ENCODE assay signal across 33 mouse cellular contexts in the genomic region with DNA sequence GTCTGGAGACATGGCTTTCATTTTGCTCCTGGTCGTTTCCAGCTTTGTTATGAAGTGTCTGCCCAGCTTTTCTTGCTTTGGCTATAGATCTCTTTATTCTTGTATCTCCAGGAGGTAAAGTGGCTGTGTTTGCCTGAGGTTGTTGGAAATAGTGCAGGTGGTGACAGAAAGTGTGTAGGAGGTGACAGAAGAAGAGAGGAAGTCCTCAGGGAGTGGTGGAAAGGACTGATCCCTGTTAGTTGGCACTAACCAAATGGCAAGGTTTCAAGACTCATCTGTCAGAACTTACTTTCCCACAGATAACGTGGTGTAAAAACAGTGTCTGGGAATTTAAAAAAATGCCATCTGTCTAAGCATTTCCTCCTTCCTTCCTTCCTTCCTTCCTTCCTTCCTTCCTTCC. TPM values are rescaled to one million over a fixed set of nuclear protein-coding genes. Genes with fewer than 3 reads are reported as not detected.
DNase-seq lines count a peak whose midpoint lies in the region; ATAC-seq lines count a peak whose summit lies in the region.
"Had no signal": no experiment of that assay in that cellular context is flagged by ENCODE, and none has a peak within 500 bp of the region (broad histone marks: within the 10 kb centered on the region; RNA-seq: fewer than 3 reads in every experiment).

No protein-coding gene starts in this region.

- H3K4me2 ChIP-seq in intestine, embryonic 14.5 days (ENCODE audit: low read length) = no peak overlapping the region
- no peak overlapping the region for H3K4me2 ChIP-seq in intestine, embryonic 15.5 days (replicated peaks)
- H3K4me2 ChIP-seq: forebrain, embryonic 13.5 days; heart, embryonic 15.5 days; liver, embryonic 12.5 days; midbrain, embryonic 11.5 days had no signal

- H3K36me3 ChIP-seq in intestine, embryonic 14.5 days (ENCODE audit: control insufficient read depth, insufficient read depth, low read length) = no peaks in the 10 kb centered on the region
- H3K36me3 ChIP-seq in intestine, embryonic 15.5 days = no peaks in the 10 kb centered on the region
- H3K36me3 ChIP-seq: heart, embryonic 15.5 days; liver, embryonic 12.5 days had no signal

- DNase-seq in intestine, embryonic 14.5 days (ENCODE audit: low spot score) = peak; percentile 24
- DNase-seq in right cerebral cortex, adult 18-20 months = peak; percentile 79
- DNase-seq in right cerebral cortex, postnatal 4 days = no peak
- DNase-seq in left cerebral cortex, postnatal 36 days (ENCODE audit: low spot score in 2 of 2) = peak; percentile 23 to 32
- DNase-seq in gastrocnemius, postnatal 36 days = no peak
- DNase-seq in gastrocnemius, adult 18-20 months (ENCODE audit: low spot score) = no peak
- DNase-seq: adrenal gland, postnatal 25 days; B cell, adult 2 months; cerebellum, adult 18-20 months; cerebellum, postnatal 10 days; gastrocnemius, adult 2 months; kidney, adult 8-10 months; kidney, postnatal 4 days; liver, postnatal 0 days; lung, postnatal 36 days; spleen, adult 18-20 months; thymus, adult 18-20 months; thymus, postnatal 25 days had no signal

- no peak overlapping the region for H3K27ac ChIP-seq in intestine, embryonic 14.5 days (ENCODE audit: low read depth)
- no peak overlapping the region for H3K27ac ChIP-seq in intestine, embryonic 15.5 days
- H3K27ac ChIP-seq: forebrain, embryonic 13.5 days; gastrocnemius, adult 2 months; heart, embryonic 15.5 days; kidney, postnatal 0 days; liver, embryonic 12.5 days had no signal

- H3K4me1 ChIP-seq in intestine, embryonic 14.5 days (replicated peaks; ENCODE audit: control insufficient read depth, insufficient read depth, low read length) = no peaks in the 10 kb centered on the region
- H3K4me1 ChIP-seq in intestine, embryonic 15.5 days (replicated peaks) = no peaks in the 10 kb centered on the region
- H3K4me1 ChIP-seq: forebrain, embryonic 13.5 days; liver, embryonic 12.5 days had no signal

- intact Hi-C loops in left cerebral cortex, postnatal 36 days (cut with DNase I) = no loop called here
- intact Hi-C loops in gastrocnemius, postnatal 36 days (cut with DNase I) = no loop called here

- no peaks in the 10 kb centered on the region for H3K27me3 ChIP-seq in intestine, embryonic 14.5 days (replicated peaks; ENCODE audit: control insufficient read depth, insufficient read depth, low read length)
- no peaks in the 10 kb centered on the region for H3K27me3 ChIP-seq in intestine, embryonic 15.5 days (replicated peaks)
- H3K27me3 ChIP-seq: forebrain, embryonic 13.5 days; heart, embryonic 15.5 days; liver, embryonic 12.5 days had no signal

- WGBS in intestine, embryonic 14.5 days = 66% methylated on average over 2 of the region's 2 CpGs
- 55% methylated on average over 2 of the region's 2 CpGs for WGBS in intestine, embryonic 15.5 days

- no peak overlapping the region for H3K9ac ChIP-seq in intestine, embryonic 14.5 days (ENCODE audit: low read length)
- no peak overlapping the region for H3K9ac ChIP-seq in intestine, embryonic 15.5 days
- H3K9ac ChIP-seq: forebrain, embryonic 13.5 days; heart, embryonic 15.5 days; liver, embryonic 12.5 days; liver, postnatal 0 days had no signal

- no peak for ATAC-seq in intestine, embryonic 14.5 days (replicated peaks; ENCODE audit: low FRiP score, low TSS enrichment, low read depth)
- ATAC-seq in intestine, embryonic 15.5 days = no peak
- ATAC-seq: forebrain, embryonic 13.5 days; hindbrain, embryonic 16.5 days; intestine, embryonic 16.5 days; liver, embryonic 12.5 days; liver, postnatal 0 days; midbrain, embryonic 16.5 days had no signal

- H3K4me3 ChIP-seq in intestine, embryonic 14.5 days (ENCODE audit: low read depth, low read length) = no peak overlapping the region
- no peak overlapping the region for H3K4me3 ChIP-seq in intestine, embryonic 15.5 days (replicated peaks)
- H3K4me3 ChIP-seq: forebrain, embryonic 13.5 days; gastrocnemius, adult 2 months; heart, embryonic 15.5 days; liver, embryonic 12.5 days had no signal

- H3K9me3 ChIP-seq in intestine, embryonic 14.5 days (ENCODE audit: control insufficient read depth, low read length) = no peaks in the 10 kb centered on the region
- no peaks in the 10 kb centered on the region for H3K9me3 ChIP-seq in intestine, embryonic 15.5 days
- H3K9me3 ChIP-seq: forebrain, embryonic 13.5 days; heart, embryonic 15.5 days; liver, embryonic 12.5 days had no signal

RNA-seq across cellular contexts. Expression of a gene that starts 3.0 kb away (rescaled TPM):
- 0.03 TPM in 1 of 2 replicates, not detected in the other for polyA plus RNA-seq in intestine, embryonic 14.5 days (2014; fragmentation: Nextera tagmentation; extraction: Ambion mirVana)
- not detected in 2 replicates for polyA plus RNA-seq in intestine, embryonic 15.5 days (2015; fragmentation: Nextera tagmentation; extraction: Ambion mirVana)
- total RNA-seq in left cerebral cortex, postnatal 36 days (2021) = under 1 TPM; 0.67 to 0.93 TPM
- not detected for total RNA-seq in gastrocnemius, postnatal 36 days (2021)
- total RNA-seq in gastrocnemius, adult 18-20 months (2021) = under 1 TPM in 1 of 2 experiments, not detected in 1; 0.07 TPM
- total RNA-seq: adrenal gland, adult 18-20 months; adrenal gland, postnatal 25 days; gastrocnemius, adult 2 months; heart, postnatal 25 days; megakaryocyte, adult 5-6 weeks; neutrophil, adult 5-6 weeks had no signal
- polyA plus RNA-seq: forebrain, embryonic 13.5 days; intestine, embryonic 16.5 days; kidney, postnatal 0 days; liver, embryonic 12.5 days; liver, postnatal 0 days; neural tube, embryonic 11.5 days; stomach, embryonic 16.5 days had no signal

RNA-seq across cellular contexts. Expression of a gene that starts 27.5 kb away (rescaled TPM):
- 16.2 and 21.2 TPM in 2 replicates for polyA plus RNA-seq in intestine, embryonic 14.5 days (2014; fragmentation: Nextera tagmentation; extraction: Ambion mirVana)
- polyA plus RNA-seq in intestine, embryonic 15.5 days (2015; fragmentation: Nextera tagmentation; extraction: Ambion mirVana) = 12.2 and 16.0 TPM in 2 replicates
- total RNA-seq in left cerebral cortex, postnatal 36 days (2021) = 100 to 1,000 TPM; 102 to 110 TPM
- 10 to 100 TPM; 26.6 to 28.3 TPM for total RNA-seq in gastrocnemius, postnatal 36 days (2021)
- 10 to 100 TPM; 27.8 to 33.2 TPM for total RNA-seq in gastrocnemius, adult 18-20 months (2021)

Comparison
In these comparisons a context has a peak if more than half of its experiments do, and no peak if none do; other contexts are left out.
1. DNase-seq: peak in intestine, embryonic 14.5 days (single experiment), right cerebral cortex, adult 18-20 months (single experiment) and left cerebral cortex, postnatal 36 days (2 of 2); none in right cerebral cortex, postnatal 4 days (single experiment), gastrocnemius, postnatal 36 days (0 of 2) and gastrocnemius, adult 18-20 months (single experiment).